Mouse (Mus musculus): ENCODE measurements around the gene Dtx3l.

DNA sequence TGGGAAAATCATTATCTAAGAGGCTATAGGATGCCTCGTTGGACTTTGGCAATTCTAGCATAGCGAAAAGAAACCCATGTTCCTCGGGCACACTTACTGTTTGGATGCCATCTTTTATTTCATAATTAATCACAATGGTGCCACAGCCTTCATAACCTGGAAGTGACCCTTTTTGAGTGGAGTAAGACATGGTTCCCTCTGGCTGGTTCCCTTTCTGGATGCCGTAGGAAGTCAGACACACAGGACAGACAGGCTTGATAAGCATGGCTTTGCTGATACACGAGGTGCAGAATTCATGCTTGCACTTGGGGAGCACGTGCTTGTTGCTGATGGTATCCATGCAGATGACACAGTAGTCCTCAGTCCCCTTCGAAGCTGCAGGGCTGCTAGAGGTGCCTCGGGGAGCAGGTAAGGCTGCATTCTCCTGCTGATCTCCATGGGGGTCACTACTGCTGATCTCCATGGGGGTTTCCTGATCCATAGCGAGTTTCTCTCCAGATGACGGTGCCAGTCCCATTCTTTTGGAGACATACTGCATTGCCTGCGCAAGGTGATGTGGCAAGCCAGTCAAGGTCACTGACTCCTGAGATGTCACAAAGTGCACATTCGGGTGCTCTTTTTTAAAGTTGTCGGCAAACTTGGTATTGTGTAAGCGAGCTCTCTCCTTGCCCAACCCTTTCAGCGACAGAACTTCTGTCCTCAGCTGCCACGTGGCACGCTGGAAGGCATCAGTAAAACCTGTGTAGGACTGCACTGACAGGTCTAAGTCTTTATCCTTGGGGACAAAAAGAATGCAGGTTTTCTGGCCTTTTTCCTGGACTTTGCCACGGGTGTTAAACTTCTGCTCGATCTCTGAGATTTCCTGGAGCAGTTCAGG lies 6.5 kb downstream of the Dtx3l start:
- TF ChIP-seq CTCF (IDR thresholded peaks at IDR 0.05) (no peak), EP300 (IDR thresholded peaks at IDR 0.05) (no peak)
